Mouse (Mus musculus) liver, embryonic 13.5 days (tissue): ENCODE results near the gene Apbb1ip. TPM values are rescaled to one million over a fixed set of nuclear protein-coding genes. Genes with fewer than 3 reads are reported as not detected.
A peak's percentile ranks its signal among the peaks of the same experiment; 100 is the strongest.

Experiments
- ATAC-seq: fragments of 200-750 bp; cut with Nextera tagmentation; 2 replicates; pipeline ENCODE4 v1.8.0; 2017; ENCODE audit warnings: low read depth, mild to moderate bottlenecking, moderate number of reproducible peaks, moderate library complexity
- DNase-seq: peaks from one replicate; pipeline ENCODE4 v3.0.0; 2022
- H3K27ac ChIP-seq: fragments of 300-500 bp; sonication (generic); 2 replicates; pipeline ENCODE4 v1.5.1; 2015; ENCODE audit warnings: moderate library complexity, mild to moderate bottlenecking, inconsistent platforms
- H3K27me3 ChIP-seq: fragments of 300-500 bp; sonication (generic); 2 replicates; pipeline ENCODE4 v1.6.1; 2015; ENCODE audit warnings: mild to moderate bottlenecking, inconsistent platforms
- H3K36me3 ChIP-seq: fragments of 300-500 bp; sonication (generic); 2 replicates; pipeline ENCODE4 v1.6.1; 2015; ENCODE audit warnings: mild to moderate bottlenecking, inconsistent platforms
- H3K4me1 ChIP-seq: fragments of 300-500 bp; sonication (generic); replicated peaks from 2 replicates; pipeline ENCODE4 v1.6.1; 2015; ENCODE audit warnings: inconsistent platforms
- H3K4me2 ChIP-seq: fragments of 300-500 bp; sonication (generic); 2 replicates; pipeline ENCODE4 v1.6.1; 2015; ENCODE audit warnings: inconsistent platforms, mild to moderate bottlenecking, moderate library complexity
- H3K4me3 ChIP-seq: fragments of 300-500 bp; sonication (generic); replicated peaks from 2 replicates; pipeline ENCODE4 v1.5.1; 2015; ENCODE audit warnings: mild to moderate bottlenecking, inconsistent platforms
- H3K9ac ChIP-seq: fragments of 300-500 bp; sonication (generic); 2 replicates; pipeline ENCODE4 v1.6.1; 2015; ENCODE audit warnings: mild to moderate bottlenecking, inconsistent platforms
- H3K9me3 ChIP-seq: fragments of 300-500 bp; sonication (generic); replicated peaks from 2 replicates; pipeline ENCODE4 v1.6.1; 2016; ENCODE audit warnings: inconsistent platforms
- WGBS: fragments of 180-500 bp; shearing (Covaris S2); methylation state at CpG from one replicate; pipeline ENCODE4 v1.1.7; 2015; ENCODE audit not compliant: insufficient replicate concordance; 5-methylcytosine and 5-hydroxymethylcytosine counted together
- polyA plus RNA-seq: library from polyadenylated mRNA; unstranded; fragments of >200 nt; fragmentation: Nextera tagmentation; extraction: Ambion mirVana; gene quantifications from 2 replicates; pipeline ENCODE4 v1.2.1, GENCODE M21; 2015

Apbb1ip gene
- polyA plus RNA-seq, 1 experiment from 2014 or later, result 17.2 TPM

DNA sequence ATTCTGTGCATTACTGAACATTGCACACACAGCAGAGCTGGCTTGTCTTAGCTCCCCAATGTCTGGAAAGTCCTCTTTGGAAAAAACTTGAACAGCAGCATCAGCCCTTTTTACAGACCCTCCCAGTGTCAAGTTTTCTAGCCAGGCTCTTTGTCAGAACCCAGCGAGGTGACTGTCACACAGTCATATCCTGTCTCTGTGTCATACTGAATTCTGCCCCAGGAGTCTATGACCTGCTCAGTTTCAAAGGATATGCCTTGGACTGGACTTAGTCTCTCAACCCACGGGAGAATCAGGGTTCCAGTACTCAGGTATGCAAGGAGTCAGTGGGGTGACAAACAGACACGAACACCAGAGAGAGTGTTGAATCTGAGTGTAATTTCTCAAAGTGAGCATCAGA is 21.2 kb downstream of the Apbb1ip start:
- 62% methylated on average over 3 of the region's 3 CpGs for WGBS

DNA sequence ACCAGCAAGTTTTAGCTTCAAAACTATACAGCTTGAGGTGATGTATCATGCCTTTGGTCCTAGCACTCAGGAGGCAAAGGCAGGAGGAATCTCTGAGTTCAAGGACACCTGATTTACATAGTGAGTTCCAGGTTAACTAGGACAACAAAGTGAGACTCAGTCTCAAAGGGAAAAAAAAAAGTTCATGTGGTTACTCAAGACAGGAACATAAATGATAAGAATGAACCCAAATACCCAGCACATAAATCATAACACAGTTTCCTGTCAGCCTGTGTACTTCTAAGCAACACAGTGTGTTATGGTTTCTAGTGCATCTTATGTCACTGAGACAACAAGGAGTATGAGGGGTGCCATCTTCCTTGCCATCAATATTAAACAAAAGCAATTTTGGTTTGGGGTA is 22.6 kb downstream of the Apbb1ip start:
- no peaks in the 10 kb centered on the region for H3K27me3 ChIP-seq
- peaks cover 14% of the 10 kb centered on the region for H3K36me3 ChIP-seq
- DNase-seq, result no peak

More for the DNA sequence above, 21.2 kb downstream of the Apbb1ip start:
- Histone ChIP-seq H3K36me3 (peaks cover 10% of the 10 kb centered on the region), H3K4me2 (no peak overlapping the region), H3K27me3 (no peaks in the 10 kb centered on the region), H3K27ac (no peak overlapping the region), H3K9me3 (peaks cover 4% of the 10 kb centered on the region; the same call in 1 of the 2 replicates), H3K9ac (no peak overlapping the region), H3K4me3 (no peak overlapping the region), H3K4me1 (no peaks in the 10 kb centered on the region)
- DNase-seq (no peak), ATAC-seq (no peak)

DNA sequence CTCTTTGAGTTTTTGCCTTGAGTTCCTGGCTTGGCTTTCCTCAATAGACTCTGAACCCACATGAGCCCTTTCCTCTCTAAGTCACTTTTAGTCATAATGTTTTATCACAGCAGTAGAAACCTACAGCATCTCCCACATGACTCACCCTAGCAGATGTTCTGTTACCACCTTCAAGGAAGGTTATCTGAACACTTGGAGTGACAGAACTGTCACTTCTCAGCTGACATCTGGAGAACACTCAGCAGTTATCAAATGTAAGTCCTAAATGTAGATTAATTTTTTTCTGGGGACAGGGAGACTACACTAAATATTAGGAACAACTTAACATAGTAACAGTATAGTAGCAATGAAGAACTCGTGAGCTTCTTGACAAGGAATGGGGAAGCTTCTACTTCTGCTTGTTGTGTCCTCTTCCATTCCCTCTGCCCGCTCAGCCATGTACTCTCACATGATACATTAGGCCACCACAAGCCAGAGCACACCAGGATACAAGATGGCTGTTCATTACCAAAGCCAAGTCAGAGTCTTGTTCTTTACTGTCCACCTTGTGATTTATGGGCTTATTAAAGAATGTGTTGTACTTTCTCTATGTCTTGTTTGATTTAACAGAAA is 25.6 kb downstream of the Apbb1ip start:
- Histone ChIP-seq H3K27me3 (no peaks in the 10 kb centered on the region), H3K27ac (no peak overlapping the region), H3K36me3 (peaks cover 14% of the 10 kb centered on the region), H3K4me1 (no peaks in the 10 kb centered on the region), H3K4me2 (no peak overlapping the region), H3K4me3 (no peak overlapping the region), H3K9me3 (peaks cover 4% of the 10 kb centered on the region; the same call in 1 of the 2 replicates), H3K9ac (no peak overlapping the region)
- ATAC-seq (no peak), DNase-seq (no peak)
- 61% methylated on average over 2 of the region's 2 CpGs for WGBS

More for the DNA sequence above, 22.6 kb downstream of the Apbb1ip start:
- Histone ChIP-seq H3K27ac (no peak overlapping the region), H3K9ac (no peak overlapping the region), H3K4me1 (no peaks in the 10 kb centered on the region), H3K9me3 (peaks cover 4% of the 10 kb centered on the region; the same call in 1 of the 2 replicates), H3K4me3 (no peak overlapping the region), H3K4me2 (no peak overlapping the region)
- ATAC-seq, result no peak

DNA sequence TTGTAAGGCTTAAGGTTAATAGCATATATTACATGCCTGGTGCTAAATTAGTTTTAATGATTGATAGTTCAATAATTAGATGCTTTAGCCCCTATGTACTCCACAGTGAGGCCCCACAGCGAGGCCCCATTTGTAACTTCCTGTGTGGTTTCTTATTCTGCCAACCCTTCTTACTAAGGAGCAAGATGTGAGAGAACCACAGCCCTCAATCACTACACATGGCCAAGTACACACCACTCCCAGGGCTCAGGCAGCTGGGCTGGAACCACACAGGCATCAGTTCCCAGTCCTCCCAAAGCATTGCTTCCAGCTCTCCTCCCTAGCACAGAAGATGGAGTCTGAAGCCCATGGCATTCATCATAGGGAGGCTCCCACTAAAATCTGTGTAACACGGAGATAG is 31.7 kb downstream of the Apbb1ip start:
- Histone ChIP-seq H3K4me1 (no peaks in the 10 kb centered on the region; the same call in 1 of the 2 replicates), H3K9ac (no peak overlapping the region), H3K27me3 (no peaks in the 10 kb centered on the region), H3K9me3 (no peaks in the 10 kb centered on the region), H3K27ac (no peak overlapping the region), H3K36me3 (no peaks in the 10 kb centered on the region; the same call in 1 of the 2 replicates), H3K4me3 (no peak overlapping the region), H3K4me2 (no peak overlapping the region)
- no peak; the same call in 1 of the 2 replicates for ATAC-seq
- no peak for DNase-seq
- 55% methylated on average over 2 of the region's 2 CpGs for WGBS

DNA sequence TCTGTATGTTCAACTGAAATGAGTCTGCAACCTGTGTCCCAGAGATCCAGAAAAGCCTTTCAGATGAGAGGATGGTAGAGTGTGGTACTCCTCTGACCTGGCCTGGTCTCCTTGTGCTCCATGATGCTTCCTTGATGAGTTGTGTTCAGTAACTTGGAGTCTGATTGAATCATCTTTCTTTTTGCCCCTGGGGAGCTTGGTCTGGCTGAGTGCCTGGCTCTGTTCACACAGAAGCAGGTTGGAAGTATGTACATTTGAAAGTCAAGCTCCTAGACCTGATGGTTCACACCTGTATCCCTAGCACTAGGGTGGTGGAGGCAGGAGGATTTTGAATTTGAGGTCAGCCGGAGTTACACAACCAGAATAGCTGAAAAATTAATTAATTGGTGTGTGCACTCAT is 32.7 kb downstream of the Apbb1ip start:
- Histone ChIP-seq H3K27me3 (no peaks in the 10 kb centered on the region), H3K9ac (no peak overlapping the region), H3K4me3 (no peak overlapping the region), H3K36me3 (no peaks in the 10 kb centered on the region; the same call in 1 of the 2 replicates), H3K27ac (no peak overlapping the region), H3K4me2 (no peak overlapping the region), H3K4me1 (peaks cover 4% of the 10 kb centered on the region; the same call in 1 of the 2 replicates), H3K9me3 (no peaks in the 10 kb centered on the region)
- ATAC-seq, result no peak
- WGBS, result 65% methylated on average over 1 of the region's 1 CpGs
- DNase-seq, result no peak

DNA sequence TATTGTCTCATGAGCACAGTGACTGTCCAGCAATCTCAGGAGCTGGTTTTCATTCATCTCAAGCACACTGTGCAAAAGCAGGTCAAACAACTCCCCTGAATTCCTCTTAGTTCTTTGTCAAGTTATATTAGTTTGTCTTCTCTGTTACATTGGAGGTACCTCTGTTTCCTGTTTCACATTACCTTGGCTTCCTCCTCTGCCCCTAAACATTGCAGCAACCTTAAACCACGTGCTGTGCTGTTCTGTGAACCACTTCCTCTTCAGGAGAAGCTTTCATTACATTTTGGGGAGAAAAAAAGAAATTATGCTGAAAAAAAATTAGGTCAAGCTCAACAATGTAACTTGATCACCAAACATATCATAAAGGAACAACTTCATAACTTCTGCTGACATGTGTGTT is 33.4 kb downstream of the Apbb1ip start:
- ATAC-seq (no peak), DNase-seq (no peak)
- 21% methylated on average over 1 of the region's 1 CpGs for WGBS
- Histone ChIP-seq H3K27me3 (no peaks in the 10 kb centered on the region), H3K36me3 (no peaks in the 10 kb centered on the region; the same call in 1 of the 2 replicates), H3K9me3 (no peaks in the 10 kb centered on the region), H3K9ac (no peak overlapping the region), H3K4me1 (peaks cover 4% of the 10 kb centered on the region; the same call in 1 of the 2 replicates), H3K4me2 (no peak overlapping the region), H3K4me3 (no peak overlapping the region), H3K27ac (no peak overlapping the region)

DNA sequence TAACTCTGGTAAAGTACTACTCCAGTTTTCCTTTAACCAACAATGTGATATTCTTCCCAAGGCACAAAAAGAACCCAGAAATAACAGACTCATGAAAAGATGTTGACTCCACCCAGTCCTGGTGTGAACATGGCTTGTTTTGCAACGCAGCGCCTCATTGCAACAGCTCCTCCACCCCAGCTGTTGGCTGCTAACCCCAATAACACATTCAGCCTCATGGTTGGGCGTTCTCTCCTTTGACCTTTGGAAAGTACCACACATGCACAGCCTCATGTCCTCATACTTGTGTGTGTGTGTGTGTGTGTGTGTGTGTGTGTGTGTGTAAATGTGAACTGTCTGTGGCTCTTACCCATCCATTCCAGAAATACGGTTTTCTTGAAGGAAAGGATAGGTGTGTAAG is 37.0 kb downstream of the Apbb1ip start:
- Histone ChIP-seq H3K4me1 (peaks cover 10% of the 10 kb centered on the region; the same call in 1 of the 2 replicates), H3K27ac (no peak overlapping the region), H3K4me2 (no peak overlapping the region), H3K9ac (no peak overlapping the region), H3K27me3 (no peaks in the 10 kb centered on the region), H3K36me3 (no peaks in the 10 kb centered on the region; the same call in 1 of the 2 replicates), H3K4me3 (no peak overlapping the region), H3K9me3 (no peaks in the 10 kb centered on the region)
- DNase-seq, result no peak
- WGBS, result 69% methylated on average over 4 of the region's 4 CpGs
- no peak for ATAC-seq

DNA sequence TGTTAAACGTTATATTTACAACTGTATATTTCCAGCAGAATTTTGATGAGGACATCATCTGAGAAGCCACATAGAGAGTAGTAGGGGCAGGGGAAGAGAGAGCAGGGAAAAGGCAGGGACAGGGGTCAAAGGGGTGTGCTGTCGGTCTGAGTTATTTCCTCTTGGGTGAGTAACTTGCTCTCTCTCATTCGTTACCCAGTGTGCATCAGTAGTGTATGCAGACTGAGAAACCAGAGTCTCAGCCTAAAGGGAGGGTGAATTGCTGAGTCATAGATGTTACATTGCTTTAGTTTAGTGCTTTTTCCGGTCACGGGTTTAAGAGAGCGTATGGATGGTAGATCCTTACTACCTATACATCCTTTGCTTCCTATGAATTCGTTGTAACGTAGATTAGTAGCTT is 37.6 kb downstream of the Apbb1ip start:
- Histone ChIP-seq H3K4me3 (no peak overlapping the region), H3K9me3 (no peaks in the 10 kb centered on the region), H3K36me3 (no peaks in the 10 kb centered on the region; the same call in 1 of the 2 replicates), H3K27ac (no peak overlapping the region; the same call in 1 of the 2 replicates), H3K4me2 (no peak overlapping the region), H3K27me3 (no peaks in the 10 kb centered on the region), H3K9ac (no peak overlapping the region), H3K4me1 (peaks cover 10% of the 10 kb centered on the region)
- WGBS, result 62% methylated on average over 8 of the region's 8 CpGs
- ATAC-seq, result peak; percentile 47; the same call in 1 of the 2 replicates
- no peak for DNase-seq

DNA sequence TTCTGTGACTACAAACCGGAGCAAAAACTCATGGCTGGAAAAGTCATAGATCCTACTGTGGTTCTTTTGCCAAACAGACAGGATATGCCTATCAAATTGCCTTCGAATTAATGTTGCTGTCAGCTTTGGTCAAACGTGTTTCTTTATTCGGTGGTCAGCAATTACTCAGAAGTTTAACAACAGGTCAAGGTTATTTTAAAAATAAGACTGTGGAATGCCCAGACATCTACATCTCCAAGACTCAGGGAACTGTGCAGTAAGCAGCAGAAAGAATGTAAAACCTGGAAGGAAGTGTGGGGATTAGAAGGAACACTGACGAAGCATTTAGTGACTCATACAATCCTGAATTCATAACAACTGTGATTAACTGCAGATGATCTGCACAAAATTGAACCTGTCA is 40.0 kb downstream of the Apbb1ip start:
- 60% methylated on average over 5 of the region's 5 CpGs for WGBS
- H3K27ac ChIP-seq, result no peak overlapping the region
- no peak overlapping the region for H3K4me3 ChIP-seq
- H3K9me3 ChIP-seq, result no peaks in the 10 kb centered on the region
- H3K4me2 ChIP-seq, result no peak overlapping the region
- peaks cover 4% of the 10 kb centered on the region for H3K36me3 ChIP-seq
- DNase-seq, result no peak
- H3K9ac ChIP-seq, result no peak overlapping the region
- no peak for ATAC-seq
- no peaks in the 10 kb centered on the region for H3K27me3 ChIP-seq
- peaks cover 10% of the 10 kb centered on the region for H3K4me1 ChIP-seq

DNA sequence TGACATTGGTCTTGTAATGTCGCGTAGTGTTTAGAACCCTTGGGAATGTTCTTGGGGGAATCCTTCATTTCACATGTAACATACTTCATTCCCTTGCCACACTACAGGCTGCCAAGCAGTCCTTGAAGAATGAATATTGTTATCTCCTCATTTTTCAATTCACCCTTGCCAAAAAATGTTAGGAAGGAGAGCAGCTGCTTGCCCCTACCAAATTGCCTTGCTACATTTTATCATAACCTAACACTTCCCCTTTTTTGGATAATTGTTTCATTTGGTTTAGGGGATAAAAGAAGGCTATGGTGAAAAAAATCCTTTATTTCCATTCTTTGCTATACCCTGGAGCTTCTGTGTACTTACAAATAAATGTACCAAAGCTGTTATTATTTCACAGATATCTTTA is 41.8 kb downstream of the Apbb1ip start:
- no peak for DNase-seq
- H3K36me3 ChIP-seq, result peaks cover 4% of the 10 kb centered on the region
- no peak overlapping the region for H3K27ac ChIP-seq
- peaks cover 9% of the 10 kb centered on the region for H3K4me1 ChIP-seq
- no peak overlapping the region for H3K4me3 ChIP-seq
- no peak for ATAC-seq
- H3K9me3 ChIP-seq, result no peaks in the 10 kb centered on the region
- WGBS, result 91% methylated on average over 2 of the region's 2 CpGs
- H3K9ac ChIP-seq, result no peak overlapping the region
- H3K4me2 ChIP-seq, result no peak overlapping the region
- no peaks in the 10 kb centered on the region for H3K27me3 ChIP-seq

DNA sequence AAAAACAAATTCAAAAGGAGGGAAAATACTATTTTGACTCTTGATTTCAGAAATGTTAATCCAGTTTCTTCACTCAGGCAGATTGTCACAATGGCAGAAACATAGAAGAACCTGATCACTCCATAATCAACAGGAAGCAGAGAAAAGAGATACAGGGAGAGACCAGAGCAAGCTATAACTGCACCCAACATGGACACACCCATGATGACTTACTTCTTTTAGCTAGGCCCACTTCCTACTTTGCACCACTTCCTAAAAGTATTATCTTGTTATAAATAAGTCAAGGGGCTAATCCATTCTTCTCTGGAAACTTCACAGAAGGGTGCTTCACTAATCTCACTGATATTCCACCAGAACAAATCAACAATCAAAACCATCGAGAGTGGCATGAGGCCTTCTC is 42.3 kb downstream of the Apbb1ip start:
- H3K4me2 ChIP-seq, result no peak overlapping the region
- no peak overlapping the region for H3K27ac ChIP-seq
- H3K4me1 ChIP-seq, result peaks cover 6% of the 10 kb centered on the region; the same call in 1 of the 2 replicates
- DNase-seq (no peak), ATAC-seq (no peak)
- no peak overlapping the region for H3K9ac ChIP-seq
- peaks cover 4% of the 10 kb centered on the region for H3K36me3 ChIP-seq
- WGBS, result 27% methylated on average over 1 of the region's 1 CpGs
- no peak overlapping the region for H3K4me3 ChIP-seq
- H3K9me3 ChIP-seq, result no peaks in the 10 kb centered on the region
- no peaks in the 10 kb centered on the region for H3K27me3 ChIP-seq

DNA sequence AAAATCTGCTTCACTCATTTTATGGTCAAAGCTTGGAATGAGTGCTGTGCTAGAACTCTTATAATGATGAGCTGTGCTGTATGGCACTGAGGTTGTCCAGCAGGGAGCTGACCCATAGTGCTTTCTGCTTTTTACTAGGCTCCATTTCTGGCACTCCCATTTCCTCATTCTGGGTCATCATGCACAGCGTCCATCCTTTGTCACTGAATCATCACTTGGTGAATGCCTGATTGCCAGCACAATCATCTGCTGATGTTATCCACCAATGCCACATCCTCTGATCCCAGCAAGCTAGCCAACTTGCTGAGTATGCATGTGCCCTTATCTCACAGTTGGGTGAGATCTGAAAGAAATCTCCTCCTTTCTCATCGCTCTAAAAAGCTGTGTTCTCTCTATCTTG is 48.4 kb downstream of the Apbb1ip start:
- Histone ChIP-seq H3K36me3 (peaks cover 14% of the 10 kb centered on the region), H3K4me1 (no peaks in the 10 kb centered on the region), H3K9me3 (no peaks in the 10 kb centered on the region), H3K9ac (no peak overlapping the region), H3K4me2 (no peak overlapping the region), H3K27me3 (no peaks in the 10 kb centered on the region), H3K27ac (no peak overlapping the region), H3K4me3 (no peak overlapping the region)
- 37% methylated on average over 2 of the region's 2 CpGs for WGBS
- ATAC-seq (no peak), DNase-seq (no peak)
